Mouse (Mus musculus): ENCODE data around the gene Fam184a. TPM values are rescaled to one million over a fixed set of nuclear protein-coding genes. Genes with fewer than 3 reads are reported as not detected.

The Fam184a gene
- total RNA-seq, 4 experiments from 2014 or later: 0.40 to 2.0 (median 0.71) TPM

DNA sequence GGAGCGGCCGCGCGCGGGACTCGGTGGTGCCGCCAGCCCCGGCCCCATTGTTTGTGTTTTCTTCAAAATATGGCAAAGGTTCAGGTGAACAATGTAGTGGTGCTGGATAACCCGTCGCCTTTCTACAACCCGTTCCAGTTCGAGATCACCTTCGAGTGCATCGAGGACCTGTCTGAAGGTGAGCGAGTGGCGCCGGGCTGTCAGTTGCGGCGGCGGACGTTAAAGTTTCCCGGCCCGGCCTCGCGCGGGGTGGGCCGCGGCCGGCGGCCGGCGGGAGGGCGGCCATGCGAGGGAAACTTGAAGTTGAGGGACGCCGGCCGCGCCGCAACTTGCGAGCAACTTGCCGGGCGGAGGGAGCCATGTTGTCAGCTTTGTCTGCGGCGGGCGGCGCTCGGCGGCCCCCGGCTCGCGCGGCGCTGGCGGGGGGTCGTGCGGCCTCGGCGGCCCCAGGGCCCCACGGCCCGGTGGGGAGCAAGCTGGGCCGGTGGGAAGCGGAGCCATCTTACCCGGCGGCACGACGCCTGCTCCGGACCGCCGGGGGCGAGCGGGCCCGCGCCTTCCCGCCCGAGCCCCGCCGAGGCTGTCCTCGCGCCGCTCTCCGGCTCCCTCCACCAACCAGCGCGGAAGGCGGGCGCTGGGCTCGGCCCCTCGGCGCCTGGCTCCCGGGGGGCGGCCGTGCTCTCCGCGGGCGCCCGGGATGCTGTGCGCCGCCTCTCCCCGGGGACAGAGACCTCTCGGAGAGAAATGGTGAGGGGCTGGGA lies 153.6 kb downstream of the Fam184a start:
- DNase-seq (ENCODE audit: low spot score): peak; percentile 7

DNA sequence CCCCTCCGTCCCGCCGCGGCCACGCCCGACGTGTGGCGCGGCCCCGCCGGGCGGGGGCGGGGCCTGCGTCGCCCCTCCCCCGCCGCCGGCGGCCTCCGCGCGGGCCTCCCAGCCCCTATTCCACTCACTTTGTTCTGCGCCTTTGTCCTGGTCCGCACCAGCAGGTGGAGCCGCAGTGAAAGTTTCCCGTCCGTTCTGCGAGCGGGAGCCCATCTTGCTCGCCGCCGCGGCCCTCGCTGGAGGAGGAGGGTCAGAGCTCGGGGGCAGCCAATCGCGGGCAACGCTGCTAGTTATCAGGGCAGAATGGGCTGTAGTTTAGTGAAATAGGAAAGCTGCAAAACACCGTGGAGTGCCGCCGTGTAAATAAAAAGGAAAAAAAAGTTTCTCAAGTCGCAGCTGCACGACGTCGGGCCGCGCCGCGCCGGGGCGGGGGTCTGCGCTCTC lies 154.2 kb downstream of the Fam184a start, which contains the start of gene Asf1a:
TSS of gene Asf1a (plus strand) at position 81 of the 444 bp plus-strand sequence.
- peak; percentile 97 for DNase-seq (ENCODE audit: low spot score)

DNA sequence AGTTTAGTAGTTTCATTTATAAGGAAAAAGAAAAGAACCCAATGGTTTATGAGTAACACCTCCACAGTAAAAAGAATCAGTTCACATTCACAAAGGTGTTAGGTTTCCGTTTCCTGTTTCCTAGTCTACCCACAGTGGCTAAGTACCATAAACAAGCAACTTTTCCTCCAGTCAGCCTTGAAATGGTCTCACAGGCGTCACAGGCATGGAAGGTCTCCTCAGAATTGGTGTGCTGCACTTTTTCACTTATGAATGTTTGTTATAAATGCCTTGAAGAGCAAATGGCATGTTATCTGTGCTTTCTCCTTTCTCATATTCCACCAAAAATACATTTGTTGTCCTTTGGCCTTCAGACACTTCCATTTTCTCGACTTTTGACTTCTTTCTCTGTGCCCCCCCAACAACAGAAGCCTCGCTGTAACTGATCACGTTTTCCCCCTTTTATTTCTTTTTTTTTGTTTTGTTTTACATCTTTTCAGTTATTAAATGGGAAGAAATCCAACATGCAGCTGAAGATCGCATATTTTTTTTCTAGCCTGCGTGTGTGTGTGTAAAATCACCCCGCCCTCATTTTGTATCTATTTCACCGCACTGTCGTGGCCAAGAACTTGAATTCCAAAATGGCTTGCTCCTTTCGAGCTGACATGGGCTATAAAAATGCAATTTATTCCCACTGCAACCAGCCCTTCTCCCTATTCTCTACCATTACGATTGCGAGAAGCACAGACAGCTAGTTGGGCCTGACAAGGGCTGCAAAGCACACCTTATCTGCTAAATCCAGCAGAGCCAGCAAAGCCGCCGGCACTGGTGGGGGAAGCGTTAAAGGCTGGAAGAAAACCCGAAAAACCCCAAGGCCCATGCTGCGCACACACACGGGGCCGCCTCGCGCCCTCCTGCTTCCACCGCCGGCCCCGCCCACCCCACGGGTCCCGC lies 154.9 kb downstream of the Fam184a start:
- DNase-seq (ENCODE audit: low spot score): peak; percentile 55

DNA sequence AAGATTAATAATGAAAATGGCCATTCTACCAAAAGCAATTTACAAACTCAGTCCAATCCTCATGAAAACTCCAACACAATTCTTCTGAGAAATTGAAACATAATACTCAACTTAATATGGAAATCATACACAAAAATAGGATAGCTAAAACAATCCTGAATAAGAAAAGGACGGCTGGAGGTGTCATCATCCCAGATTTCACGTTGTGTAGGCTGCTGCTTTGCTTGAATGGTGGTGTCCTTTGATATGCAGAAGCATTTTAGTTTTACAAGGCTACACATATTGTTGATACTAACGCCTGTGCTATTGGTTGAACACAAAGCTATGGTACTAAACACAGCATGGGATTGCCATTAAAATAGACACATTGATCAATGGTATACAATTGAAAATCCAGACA lies 165.1 kb downstream of the Fam184a start:
- DNase-seq (ENCODE audit: low spot score): no peak

Other genes with a start within 250 kb of the Fam184a start
- gene Asf1a, start 154.4 kb downstream of the Fam184a start, total RNA-seq (2022): 10 to 100 TPM; 26.4 to 30.3 (median 29.1) TPM
- 1 to 10 TPM; 2.5 to 3.6 (median 2.8) TPM for gene Mcm9, start 120.7 kb downstream of the Fam184a start, total RNA-seq (2022)

All from heart, adult 8-10 months (tissue).